Mouse (Mus musculus) cortical plate, adult 2 months (tissue): ENCODE measurements around the gene Cse1l.

ENCODE experiments used
- CTCF ChIP-seq: fragments of 200-500 bp; IDR thresholded peaks from 2 replicates; pipeline ENCODE4 v1.5.1; 2011; ENCODE audit warnings: mild to moderate bottlenecking, control low read depth, low read length; ENCODE audit not compliant: insufficient read depth; ENCODE audit errors: extremely low read depth
- POLR2A ChIP-seq: fragments of 200-500 bp; IDR thresholded peaks from 2 replicates; pipeline ENCODE4 v1.6.1; 2011; ENCODE audit warnings: mild to moderate bottlenecking, low read length, control low read depth; ENCODE audit not compliant: insufficient read depth; ENCODE audit errors: extremely low read depth

DNA sequence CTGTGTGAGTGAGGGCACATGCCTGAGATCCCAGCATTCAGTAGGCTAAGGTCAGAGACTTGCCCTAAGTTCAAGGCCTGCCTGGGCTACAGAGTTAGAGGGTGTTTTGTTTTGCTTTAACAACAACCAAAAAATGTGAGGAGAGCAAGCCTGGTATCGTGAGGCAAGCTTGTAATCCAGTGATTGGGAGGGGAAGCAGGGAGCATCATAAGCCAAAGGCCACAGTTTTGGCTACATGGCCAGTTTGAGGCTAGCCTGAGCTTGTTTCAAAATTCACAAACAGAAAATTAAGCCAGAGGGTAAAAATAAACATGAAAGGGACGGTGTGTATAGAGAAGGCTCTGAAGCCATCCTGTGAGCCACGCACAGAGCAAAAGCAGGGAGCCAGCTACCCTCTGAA is 19.6 kb upstream of the Cse1l start:
- TF ChIP-seq POLR2A = no peak
- no peak for TF ChIP-seq CTCF
